Mouse (Mus musculus): Measurements from ENCODE around the gene Asxl1.
A peak's percentile ranks its signal among the peaks of the same experiment; 100 is the strongest.

Asxl1 gene

GRCm38 (mm10) chr2:153417841-153418240 is 72.2 kb downstream of the Asxl1 start:
- no peak for DNase-seq

DNA sequence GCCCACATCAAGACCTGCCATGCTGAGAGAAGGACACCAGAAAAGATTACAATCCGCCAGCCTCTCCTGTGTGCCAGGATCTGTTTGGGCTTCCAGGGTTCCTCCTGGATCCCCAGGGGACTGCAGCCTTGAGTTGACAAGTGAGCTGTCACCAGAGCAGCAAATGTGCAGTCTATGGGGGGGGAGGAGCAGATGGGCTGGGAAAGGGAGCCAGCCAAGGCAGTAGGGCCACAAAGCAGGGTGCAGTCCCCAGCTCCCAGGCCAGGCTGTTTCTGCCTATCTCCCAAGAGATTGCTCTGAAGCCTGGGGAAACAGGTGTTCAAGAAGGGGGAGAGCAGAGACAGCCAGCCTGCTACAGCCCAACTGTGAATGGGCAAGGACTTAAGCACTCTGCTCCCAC is 72.8 kb downstream of the Asxl1 start:
- no peak for DNase-seq

DNA sequence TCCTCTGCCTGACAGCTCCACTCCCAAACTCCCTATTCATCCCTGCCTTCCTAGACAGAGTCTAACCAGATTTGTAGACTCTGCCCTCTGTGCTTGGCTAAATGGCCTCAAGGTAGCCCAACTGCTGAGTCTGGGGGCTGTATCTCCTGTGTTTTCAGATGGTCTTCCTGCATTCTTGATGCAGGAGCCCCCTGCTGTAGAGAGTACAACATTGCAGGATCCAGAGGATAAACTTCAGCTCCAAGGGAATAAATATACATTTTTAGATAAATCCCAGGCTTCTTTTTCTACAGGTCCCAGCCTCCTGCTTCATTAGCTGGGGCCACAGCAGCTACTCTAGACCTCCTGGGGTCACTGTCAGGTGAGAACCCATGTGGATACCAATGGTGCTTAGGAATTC is 75.6 kb downstream of the Asxl1 start:
- no peak for DNase-seq

- DNase-seq = no peak
These were observed 76.4 kb downstream of the Asxl1 start for GRCm38 (mm10) chr2:153422051-153422450.

DNA sequence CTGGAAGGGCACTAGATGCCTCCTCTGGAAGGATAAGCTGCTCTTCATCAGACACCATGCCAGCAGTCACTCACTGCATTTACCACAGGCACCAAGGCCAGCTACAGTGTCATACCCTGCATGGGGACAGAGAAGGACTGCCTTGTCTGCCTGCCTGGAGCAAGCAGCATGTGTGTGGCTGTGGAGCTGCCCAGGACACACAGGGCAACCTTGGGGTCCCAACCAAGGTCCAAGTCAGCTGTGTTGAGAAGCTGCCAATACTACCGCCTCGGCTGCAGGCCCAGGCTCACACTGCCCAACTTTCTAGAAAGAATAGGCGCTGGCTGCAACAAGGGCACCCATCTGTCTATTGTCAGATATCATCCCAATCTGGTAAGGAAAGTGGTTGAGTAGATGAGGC is 77.5 kb downstream of the Asxl1 start:
- no peak for DNase-seq

DNA sequence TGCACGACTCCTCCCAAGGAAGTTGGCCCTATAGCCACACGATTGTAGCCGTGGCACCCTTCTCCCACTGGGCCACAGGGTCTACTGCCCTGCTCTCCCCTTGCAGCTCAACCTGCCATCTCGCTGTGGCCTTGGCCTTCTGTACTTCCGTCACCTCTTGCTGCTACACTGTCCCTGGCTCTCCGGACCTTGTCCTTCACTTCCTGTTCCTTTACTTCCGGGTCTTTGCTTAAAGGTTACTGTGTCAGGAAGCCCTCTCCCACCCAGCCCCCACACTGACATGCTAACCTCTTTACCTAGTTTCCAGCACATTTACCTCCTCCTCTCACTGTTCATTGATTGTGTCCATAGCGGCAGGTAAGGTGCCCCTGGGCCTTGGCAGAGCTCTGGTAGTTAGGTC is 78.9 kb downstream of the Asxl1 start:
- DNase-seq = no peak

DNA sequence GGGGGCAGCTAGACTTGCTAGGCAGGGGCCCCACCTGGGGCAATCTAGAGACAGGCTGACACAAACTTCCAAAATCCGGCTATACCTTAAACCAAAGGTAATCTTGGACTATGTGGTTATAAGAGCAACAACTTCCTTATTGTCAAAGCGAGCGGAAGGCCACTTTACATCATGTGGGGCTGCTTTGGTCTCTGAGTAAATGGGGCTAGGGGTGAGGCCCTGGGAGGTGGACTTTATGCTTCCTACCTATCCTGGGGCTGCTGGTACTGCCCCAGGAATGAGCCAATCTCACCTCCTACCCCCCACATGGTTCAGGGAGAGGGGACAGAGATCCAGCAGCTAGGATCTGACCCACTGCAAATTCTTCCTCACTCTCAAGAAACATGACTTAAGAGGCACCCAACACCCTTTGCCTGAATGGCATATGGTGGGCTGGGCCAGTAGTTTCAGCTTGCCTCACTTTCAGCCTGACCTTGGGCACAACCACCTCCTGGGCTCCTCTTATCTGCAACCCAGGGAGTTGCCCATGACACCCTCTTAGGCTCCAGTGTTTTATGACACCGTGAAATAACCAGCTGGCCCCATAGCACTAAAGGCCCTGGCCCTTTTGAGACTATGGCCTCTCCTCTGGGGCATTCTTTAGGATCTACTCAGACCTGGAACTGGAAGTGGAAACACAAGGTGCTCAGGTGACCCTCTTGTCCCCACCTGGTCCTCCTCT is 79.7 kb downstream of the Asxl1 start:
- no peak for DNase-seq

DNA sequence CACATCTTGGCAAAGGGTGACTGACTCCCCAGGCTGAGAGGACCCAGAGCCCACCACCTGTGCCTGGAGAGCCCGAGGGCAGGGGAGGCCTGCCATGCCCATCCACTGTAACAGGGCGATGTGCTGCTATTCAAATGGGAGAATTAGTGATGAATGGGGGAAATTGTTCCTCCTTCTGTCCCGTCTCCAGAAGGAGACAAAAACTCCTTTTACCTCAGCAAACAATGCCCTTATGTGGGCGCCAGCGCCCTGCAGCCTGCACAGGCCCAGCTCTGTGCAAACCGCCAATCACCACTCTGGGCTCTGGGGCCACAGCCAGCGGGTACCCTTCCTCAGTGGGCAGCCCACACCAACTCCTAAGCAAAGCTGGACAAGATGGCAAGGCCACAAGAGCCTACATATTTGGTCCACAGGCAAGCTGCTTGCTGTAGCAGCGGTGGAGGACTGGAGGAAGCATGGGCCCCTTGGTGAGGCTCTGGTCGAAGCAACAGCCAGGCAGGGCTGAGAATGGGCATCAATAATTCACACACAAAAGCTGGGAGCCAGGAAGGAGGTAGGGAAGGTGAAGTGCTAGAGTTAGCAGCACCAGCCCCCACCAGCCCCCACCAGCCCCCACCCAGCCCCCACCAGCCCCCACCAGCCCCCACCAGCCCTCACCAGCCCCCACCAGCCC is 80.5 kb downstream of the Asxl1 start:
- no peak for DNase-seq

DNA sequence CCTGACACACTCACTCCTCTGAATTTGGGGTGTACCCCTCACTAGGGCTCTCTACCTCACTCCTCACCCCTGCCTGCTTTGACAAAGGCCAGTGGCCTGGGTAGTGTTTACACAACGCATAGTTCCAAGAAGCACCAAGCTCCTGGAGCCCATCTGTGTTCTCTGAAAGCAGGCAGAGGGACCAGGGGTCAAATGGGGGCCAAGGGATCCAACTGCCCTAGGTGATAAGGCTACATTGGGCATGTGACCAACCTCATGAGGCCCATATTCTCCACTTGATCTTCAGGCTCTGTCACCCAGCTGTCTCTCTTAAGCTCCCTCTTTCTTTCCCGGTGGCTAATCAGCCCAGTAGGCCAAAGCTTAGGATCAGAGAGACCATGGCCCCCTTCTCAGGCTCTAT is 81.3 kb downstream of the Asxl1 start:
- DNase-seq = no peak

DNA sequence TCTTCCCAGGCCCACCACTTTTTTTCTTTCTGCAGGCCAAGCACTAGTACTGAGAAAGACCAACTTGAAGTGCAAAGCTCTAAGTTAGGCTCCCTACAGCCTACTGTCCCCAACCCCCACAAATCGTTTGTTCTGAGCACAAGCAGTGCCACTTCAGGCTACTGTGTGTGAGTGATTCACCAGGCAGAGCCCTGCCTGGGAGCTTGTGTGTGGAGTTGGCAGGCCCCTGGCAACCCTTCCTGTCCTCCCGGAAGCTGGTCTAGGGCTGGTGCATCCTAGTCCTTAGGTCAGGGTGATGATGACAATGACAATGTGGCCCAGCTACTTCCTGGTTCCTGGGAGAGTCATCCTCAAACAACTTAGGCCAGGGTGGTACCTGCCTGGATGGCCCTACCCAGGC is 82.9 kb downstream of the Asxl1 start:
- no peak for DNase-seq

DNA sequence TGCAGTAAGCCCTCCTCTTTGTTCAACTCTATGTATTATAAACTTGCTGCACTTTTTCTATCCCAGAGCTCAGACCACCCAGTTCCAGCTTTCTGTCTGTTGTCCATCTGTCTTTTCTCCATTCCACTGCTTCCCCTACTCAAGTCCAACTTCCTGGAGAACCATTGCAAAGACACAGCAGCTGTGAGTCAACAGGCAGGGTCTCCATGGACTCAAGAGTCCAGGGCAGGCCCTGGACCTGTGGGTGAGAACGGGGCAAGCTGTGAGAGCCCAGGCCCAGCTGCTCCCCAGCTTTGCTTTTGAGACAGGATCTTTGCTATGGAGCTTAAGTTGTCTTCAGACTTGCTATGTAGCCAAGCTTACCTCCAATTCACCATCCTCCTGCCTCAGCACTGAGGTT is 84.9 kb downstream of the Asxl1 start:
- DNase-seq = no peak

GRCm38 (mm10) chr2:153432492-153432891 is 86.9 kb downstream of the Asxl1 start:
- no peak for DNase-seq

- no peak for DNase-seq
These were observed 88.2 kb downstream of the Asxl1 start for GRCm38 (mm10) chr2:153433859-153434258.

GRCm38 (mm10) chr2:153434880-153435831 is 89.5 kb downstream of the Asxl1 start:
- DNase-seq = no peak

DNA sequence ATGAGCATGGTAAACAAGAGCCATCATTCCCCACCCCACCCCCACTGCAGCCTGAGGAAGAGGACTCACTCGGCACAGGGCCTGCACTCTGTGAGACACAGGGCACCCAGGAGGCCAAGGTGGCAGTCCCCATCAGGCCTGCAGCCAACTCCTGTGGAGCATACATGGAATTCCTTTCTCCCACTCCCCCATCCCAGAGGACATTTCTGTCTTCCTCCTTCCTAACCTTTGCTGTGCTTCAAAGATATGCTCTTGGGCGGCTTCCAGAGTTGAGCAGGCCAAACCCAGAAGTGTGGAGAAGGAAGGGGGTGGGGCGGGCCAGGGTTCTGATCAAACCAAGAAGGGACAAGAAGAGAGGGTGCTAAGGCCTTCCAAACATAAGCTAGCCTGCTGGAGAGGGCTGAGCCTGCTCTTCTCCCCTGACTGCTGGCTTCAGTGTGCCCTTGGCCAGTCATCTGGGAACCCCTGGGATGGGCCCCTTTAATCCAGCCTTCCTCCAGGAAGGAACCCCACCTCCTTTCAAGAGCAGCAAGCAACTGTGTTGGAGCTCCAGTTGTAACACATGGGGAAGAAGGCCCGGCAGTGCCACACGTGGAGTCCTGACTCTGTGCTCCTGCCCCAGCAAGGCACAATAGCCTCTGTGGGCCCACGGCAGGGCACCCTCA is 91.1 kb downstream of the Asxl1 start:
- no peak for DNase-seq

- DNase-seq = no peak
These were observed 91.7 kb downstream of the Asxl1 start for GRCm38 (mm10) chr2:153437306-153437659.

DNA sequence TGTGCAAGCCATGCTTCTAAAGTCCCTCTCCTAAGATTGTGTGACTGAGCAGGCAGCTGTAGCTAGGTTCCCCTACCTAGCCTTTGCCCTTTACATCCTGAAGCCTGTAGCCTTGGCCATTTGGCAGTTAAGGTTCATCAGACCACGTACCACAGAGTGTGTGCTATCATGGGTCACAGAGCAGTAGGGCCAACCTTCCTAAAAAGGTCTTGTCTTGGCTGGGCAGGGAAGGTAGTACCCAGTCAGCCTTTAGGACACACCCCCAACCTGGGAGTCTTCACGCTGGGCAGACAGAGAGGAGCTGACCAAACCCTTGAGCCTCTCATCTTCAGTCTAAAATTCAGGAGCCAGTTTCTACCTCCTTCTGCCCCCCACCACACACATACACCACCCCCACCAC is 95.1 kb downstream of the Asxl1 start:
- DNase-seq = no peak

DNA sequence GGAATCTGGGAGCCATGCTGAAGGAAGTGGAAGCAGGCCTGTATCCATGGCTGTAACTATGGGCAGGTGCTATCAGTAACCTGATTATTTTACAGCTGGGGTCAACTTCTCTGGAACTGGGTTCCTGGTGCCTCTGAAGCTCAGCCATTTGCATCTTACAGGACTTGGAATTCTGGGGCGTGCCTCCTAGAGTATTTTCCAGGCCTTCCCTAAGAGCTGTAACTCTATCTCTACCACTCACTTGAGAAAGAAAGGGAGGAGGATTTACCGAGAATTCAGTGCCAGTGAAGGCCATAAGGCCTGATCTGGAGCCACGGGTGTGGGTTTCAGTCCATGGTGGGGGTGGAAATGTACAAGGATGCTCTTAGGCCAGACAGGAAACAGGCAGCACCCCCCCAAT is 95.6 kb downstream of the Asxl1 start:
- no peak for DNase-seq

- no peak for DNase-seq
These were observed 97.1 kb downstream of the Asxl1 start for GRCm38 (mm10) chr2:153442720-153443119.

DNA sequence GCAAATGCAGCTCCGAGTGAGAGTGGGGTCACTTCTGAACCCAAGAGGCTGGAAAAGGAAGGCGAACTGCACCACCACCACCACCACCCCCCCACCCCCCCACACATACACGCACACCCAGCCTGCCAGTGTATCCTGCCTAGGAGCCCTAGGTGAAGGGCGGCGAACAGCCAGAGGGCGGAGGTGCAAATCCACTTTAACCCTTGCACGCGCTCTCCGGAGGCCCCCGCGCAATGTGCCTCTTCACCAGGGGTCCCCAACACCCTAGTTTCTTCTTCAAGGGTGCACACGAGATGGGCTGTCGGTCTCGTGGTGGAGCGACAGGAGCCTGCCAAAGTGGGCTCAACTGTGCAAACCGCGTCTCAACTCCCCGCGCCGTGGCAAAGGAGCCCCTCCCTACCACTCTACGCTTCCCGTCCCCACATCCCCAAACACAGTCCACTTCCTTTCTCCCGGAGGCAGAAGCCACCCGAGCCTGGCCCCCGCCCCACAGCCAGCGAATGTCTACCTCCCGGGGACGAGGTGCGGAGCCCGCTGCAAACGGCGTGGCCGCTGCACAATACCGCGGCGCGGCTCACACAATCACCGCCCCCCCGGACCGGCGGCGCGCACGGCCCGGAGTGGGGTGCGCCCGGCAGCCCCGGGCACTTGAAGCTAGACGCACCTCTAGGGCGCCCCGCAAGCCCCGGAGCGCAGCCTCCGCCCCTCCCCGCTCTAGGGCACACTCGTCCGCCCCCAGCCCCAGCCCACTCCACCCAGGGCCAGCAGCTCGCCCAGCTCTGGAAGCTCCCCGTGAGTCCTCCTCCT is 98.0 kb downstream of the Asxl1 start:
- peak; percentile 21 to 38 for DNase-seq

GRCm38 (mm10) chr2:153444254-153445136 is 98.9 kb downstream of the Asxl1 start:
- peak; percentile 24 to 47 for DNase-seq
